Mouse (Mus musculus) neutrophil, adult 5-6 weeks (primary cell): Measurements from ENCODE around the gene Trpc1. TPM values are rescaled to one million over a fixed set of nuclear protein-coding genes. Genes with fewer than 3 reads are reported as not detected.

Experiments used
- ATAC-seq: fragments of 151-379, 151-347 bp; 2 replicates; pipeline ENCODE4 v1.8.0; 2017; ENCODE audit warnings: mild to moderate bottlenecking, moderate TSS enrichment; ENCODE audit not compliant: insufficient number of reproducible peaks, poor library complexity, low FRiP score, severe bottlenecking; ENCODE audit errors: extremely low read depth
- total RNA-seq: library from RNA; stranded (forward); fragments of 200-1000 nt; gene quantifications from 2 replicates; pipeline ENCODE4 v1.2.3, GENCODE M21; 2017

Trpc1 gene
- 0.58 and 0.74 TPM in 2 replicates for total RNA-seq

DNA sequence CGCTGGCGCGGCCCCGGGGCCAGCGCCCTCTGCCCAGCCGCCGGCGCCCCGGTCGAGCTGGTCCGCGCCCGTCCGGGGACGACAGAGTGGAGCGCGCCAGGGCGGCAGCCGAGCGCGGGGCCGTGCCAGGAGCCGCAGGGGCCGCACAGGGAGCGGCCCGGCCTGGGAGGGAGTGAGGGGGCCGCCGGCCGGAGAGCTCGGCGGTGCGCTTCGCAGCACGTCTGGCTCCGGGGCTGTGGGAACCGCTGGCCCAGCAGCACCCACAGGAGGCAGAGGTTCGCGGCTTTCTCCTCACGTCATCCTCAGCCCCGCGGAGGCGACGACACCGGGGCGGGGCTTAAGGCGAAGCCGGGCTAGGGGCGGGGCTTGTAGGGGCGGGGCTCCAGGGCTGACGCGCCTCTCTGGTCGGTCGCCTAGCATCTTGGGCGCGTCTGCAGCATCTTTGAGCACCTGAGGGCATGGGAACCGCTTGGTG is at the start of gene Trpc1:
Gene Trpc1 (minus strand): TSS at position 339 of the 475 bp plus-strand sequence.
- peak; percentile 36; the same call in 1 of the 2 replicates for ATAC-seq

DNA sequence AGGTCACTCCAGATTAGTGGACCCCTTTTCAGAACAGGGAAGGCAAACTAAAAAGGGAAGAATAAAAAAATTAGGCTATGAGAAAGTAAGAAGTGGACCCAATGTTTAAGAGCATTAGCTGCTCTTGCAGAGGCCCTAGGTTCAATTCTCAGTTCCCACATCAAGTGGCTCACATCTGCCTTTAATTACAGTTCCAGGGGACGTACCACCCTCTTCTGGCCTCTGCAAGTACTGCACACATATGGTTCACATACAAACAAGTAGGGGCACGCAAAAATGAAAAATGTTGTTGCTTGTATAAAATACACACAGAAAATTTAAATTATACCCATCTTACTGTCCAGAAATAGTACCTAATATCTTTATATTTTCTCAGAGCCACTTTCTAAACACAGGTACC is 46.1 kb upstream of the Trpc1 start:
- no peak for ATAC-seq

GRCm38 (mm10) chr9:95795844-95796243 is 45.7 kb upstream of the Trpc1 start:
- ATAC-seq, result no peak

- ATAC-seq, result no peak
Measured at GRCm38 (mm10) chr9:95795077-95795784, 45.1 kb upstream of the Trpc1 start.

- no peak for ATAC-seq
Measured at GRCm38 (mm10) chr9:95793986-95794744, 44.0 kb upstream of the Trpc1 start.

- ATAC-seq, result no peak
Measured at GRCm38 (mm10) chr9:95784888-95785511, 34.8 kb upstream of the Trpc1 start.

DNA sequence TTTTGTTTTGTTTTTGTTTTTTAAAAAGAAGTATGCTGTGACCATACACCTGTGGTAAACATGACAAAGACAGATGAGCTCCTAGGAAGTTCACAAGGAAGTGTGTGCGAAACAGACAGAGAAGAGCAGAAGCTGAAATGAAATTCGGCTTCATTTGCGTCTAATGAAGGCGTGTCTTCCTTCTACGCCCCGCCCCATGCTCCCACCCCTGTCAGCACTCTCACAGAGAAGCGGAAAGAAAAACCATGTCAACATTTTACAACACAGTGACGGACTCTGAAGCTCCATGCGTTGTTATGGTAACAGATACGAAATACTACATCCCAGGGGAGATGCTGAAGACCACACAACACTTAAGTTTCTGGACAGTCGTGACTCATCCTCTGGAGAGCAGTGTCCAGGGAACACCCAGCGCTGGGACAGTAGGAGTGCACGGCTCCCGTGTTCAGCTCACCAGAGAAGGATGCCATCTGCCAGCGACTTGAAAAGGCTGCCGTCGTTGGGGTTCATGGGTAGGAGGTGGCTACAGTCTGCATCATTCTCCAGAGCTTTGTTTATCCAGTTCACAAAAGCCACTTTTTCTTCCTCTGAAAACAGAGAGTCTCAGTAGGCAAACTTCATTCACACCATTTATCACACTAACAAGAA is 33.6 kb upstream of the Trpc1 start:
- no peak for ATAC-seq

- no peak for ATAC-seq
Measured at GRCm38 (mm10) chr9:95771671-95772070, 21.5 kb upstream of the Trpc1 start.

DNA sequence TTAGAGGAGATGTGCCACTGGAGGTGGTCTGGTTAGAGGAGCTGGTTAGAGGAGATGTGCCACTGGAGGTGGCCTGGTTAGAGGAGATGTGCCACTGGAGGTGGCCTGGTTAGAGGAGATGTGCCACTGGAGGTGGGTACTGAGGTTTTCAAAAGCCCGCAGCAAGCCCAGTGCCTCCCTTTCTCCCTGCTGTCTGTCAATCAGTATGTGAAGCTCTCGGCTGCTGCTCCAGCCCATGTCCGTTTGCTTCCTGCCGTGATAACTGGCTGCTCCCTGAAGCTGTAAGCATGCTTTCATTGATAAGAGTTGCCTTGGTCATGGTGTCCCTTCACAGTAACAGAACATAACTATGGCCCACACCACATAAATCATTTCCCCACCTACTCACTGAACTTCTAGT is 13.0 kb upstream of the Trpc1 start:
- ATAC-seq, result no peak

- ATAC-seq, result no peak
Measured at GRCm38 (mm10) chr9:95762228-95762627, 12.1 kb upstream of the Trpc1 start.

DNA sequence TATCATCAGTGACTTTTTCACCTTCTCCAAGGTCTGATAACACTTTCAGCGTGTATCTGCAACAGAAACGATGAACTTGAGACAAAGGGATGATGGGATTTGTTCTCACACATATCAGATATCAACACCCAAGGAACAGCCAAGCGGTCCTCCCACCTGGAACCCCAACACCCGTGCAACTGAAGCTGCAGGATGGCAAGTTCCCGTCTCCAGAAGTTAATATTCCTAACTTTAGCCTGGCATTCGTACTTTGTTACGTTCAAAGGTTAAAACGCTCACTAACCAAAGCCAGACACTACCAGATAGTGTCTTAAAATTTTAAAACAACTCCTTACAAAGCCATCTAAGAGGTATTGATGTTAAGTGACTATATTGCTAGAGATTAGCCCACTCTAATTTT is 11.2 kb upstream of the Trpc1 start:
- no peak for ATAC-seq

DNA sequence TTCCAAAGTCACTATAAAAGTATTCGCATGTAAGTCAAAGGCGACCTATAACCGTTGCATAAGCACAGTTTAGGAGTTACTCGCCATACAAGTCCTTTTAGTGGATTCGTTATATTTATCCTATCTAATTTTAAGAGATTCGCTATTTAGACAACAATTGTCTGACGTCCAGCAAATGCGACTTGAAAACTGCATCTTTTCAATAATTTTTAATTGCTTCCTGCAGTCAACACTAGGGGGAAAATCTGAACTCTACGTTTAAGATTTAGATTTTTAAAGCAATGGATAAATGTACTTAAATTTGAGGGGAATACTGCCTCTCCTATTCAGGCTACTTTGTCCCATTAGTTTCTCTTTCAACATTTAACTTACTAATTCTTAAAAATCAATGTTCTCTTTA is 571 bp upstream of the Trpc1 start:
- ATAC-seq, result no peak

DNA sequence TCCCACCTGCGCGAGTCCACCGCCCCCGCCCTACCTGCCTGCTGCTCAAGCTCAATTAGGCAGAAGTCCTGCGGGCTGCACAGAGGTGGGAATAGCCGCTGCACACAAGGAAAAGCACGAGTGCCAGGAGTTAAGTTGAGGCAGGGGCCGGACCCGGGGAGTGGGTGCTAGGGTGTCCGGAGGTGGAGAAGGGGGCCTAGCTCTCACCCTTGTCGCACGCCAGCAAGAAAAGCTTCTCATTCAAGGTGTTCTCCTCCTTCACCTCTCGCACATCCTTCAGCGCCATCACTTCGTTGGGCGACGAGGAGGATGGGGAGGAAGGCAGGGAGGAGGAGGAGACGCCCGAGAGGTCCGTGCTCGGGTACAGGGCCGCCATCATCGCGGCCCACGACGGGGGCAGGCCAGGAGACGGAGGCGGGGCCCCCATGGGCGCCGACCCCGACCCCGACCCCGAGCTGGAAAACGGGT is 680 bp downstream of the Trpc1 start:
- no peak for ATAC-seq

DNA sequence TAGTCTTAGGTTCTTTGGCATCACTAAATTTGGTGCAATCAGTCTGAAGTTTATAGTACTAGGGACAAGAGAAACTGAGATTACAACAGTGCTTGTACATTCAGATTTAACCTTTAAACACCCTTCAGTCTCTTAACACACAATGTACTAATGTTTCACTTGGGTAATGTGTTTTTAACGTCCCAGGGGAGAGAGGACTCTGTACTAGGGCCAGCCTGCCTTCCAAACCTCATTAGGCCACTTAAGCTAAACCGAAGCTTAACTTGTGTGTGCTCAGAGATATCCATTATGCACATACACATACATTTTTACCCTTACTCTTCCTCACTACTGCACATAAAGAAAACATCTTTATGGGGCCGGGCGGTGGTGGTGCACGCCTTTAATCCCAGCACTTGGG is 2.9 kb downstream of the Trpc1 start:
- no peak for ATAC-seq

DNA sequence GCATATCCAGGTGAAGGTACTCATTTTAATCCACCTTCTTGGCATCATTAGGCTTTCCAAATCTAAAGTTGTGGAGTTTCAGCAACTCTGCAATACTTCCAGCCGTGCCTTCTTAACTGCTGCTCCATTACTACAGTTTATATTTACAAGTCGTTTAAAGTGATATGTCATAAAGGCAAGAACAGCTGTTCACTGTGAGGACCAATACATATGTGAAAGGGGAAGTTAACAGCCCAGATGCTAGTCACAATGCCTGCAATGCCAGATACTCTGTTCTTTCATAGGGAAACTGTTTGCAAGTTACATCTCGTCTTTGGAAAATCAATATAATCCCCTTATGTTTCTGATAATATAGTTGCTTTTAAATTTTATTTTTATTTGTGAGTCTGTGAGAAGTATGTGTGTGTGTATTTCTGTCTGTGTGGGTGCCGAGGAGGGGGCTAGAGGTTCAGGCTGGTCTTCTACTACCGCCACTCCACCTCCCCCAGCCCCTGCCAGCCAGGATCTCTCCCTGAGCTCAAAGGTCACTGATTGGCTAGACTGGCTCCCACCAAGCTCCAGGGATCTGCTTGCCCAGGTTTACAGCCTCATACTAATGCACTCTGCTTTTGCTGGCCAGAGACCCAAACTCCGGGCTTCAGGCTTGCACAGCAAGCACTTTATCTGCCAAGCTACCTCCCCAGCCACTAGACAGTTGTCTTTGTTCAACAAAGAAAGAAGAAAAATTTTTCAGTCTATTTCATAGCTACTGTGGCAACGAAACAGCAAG is 5.1 kb downstream of the Trpc1 start:
- ATAC-seq, result no peak

DNA sequence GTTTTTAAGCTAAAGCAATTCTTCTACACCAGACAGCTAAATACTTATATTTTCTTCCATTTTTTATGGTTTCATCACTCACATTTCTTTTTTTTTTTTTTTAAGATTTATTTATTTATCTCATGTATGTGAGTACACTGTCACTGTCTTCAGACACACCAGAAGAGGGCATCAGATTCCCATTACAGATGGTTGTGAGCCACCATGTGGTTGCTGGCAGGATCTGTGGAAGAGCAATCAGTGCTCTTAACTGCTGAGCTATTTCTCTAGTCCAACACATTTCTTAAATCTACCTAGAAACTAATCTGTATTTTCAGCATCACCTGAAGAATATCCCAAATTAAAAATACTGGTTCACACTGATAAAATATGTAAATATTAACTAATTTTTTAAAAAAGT is 13.9 kb downstream of the Trpc1 start:
- no peak for ATAC-seq

DNA sequence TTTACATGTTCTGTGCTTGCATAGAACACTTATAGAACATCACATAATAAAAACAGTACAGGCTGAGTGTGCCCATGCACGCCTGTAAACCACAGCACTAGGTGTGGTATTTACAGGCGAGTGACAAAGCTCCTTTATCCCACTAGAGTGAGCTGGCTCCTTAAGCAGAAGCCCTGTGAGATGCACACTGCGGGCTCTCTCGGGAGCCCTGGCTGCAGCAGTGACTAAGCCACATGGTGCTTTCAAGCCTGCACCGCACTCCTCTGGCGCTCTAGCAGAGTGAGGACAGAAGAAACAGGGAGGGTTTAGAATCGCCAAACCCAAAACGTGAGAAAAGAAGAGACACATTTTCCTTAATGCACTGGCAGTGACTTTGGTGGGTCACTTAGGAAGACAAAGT is 37.6 kb downstream of the Trpc1 start:
- no peak for ATAC-seq

DNA sequence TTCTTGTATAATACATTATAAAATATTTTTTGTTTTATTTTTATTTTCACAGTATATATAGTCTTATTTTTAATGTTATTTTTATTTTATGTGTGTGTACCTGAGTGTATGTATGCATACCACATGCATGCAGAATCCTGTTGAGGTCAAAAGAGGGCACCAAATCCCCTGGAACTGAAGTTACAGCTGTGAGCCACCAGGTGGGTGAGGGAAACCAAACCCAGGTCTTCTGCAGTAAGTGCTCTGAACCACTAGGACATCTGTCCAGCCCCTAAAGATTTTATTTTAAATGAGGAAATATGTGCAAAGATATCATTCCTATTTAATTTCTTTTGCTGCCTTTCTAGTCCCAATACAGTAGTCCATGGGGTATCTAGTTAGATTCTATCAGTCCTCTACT is 41.2 kb downstream of the Trpc1 start:
- ATAC-seq, result no peak

DNA sequence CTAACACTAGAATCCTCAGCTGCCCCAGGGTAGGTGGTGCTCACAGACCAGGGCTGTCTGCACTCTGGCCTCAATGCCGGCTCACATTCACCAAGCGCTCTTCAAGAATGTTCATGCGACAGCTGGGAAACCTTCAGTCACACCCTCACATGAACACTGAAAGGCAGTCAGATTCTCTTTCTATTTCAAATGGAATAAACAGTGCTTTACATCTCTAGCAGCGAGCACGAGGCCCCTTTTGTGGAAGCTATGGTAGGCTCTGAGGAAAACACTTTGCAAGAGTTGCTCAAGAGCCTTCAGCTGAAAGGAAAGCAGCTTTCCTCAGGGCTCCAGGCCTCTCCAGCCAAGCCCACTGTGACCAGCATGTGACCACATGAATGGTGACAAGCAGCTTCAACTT is 44.8 kb downstream of the Trpc1 start:
- no peak for ATAC-seq
